7 mouse cellular contexts compared by ENCODE assay signal in genomic region chr3:51416364-51417134, GRCm38 (mm10). TPM values are rescaled to one million over a fixed set of nuclear protein-coding genes. Genes with fewer than 3 reads are reported as not detected.
DNase-seq lines count a peak whose midpoint lies in the region; ATAC-seq and TF ChIP-seq lines count a peak whose summit lies in the region.

No protein-coding gene starts in this region.

- TF ChIP-seq CTCF in Patski (IDR thresholded peaks at IDR 0.05): no peak
- no peak for TF ChIP-seq CTCF in forebrain, postnatal 0 days (IDR thresholded peaks at IDR 0.05; ENCODE audit: low read depth)

- peak overlapping the region; percentile 96 for H3K27ac ChIP-seq in forebrain, postnatal 0 days (ENCODE audit: low read depth, low read length)
- peak overlapping the region; percentile 66 for H3K27ac ChIP-seq in macrophage

- POLR2A ChIA-PET in Patski (lab: Charles Lee): interaction anchor here (0.7 kb wide), 3 partner anchors 40 to 782 kb away, joined by 3 to 4 read pairs (median 3); no protein-coding TSS in a partner anchor

- no peaks in the 10 kb centered on the region for H3K9me3 ChIP-seq in forebrain, postnatal 0 days (ENCODE audit: low read length)

- ATAC-seq in Patski: peak; percentile 44
- ATAC-seq in forebrain, postnatal 0 days: peak; percentile 59

- H3K4me3 ChIP-seq in forebrain, postnatal 0 days (ENCODE audit: low read depth, low read length): peak overlapping the region; percentile 93
- H3K4me3 ChIP-seq in macrophage (ENCODE audit: inconsistent target): peak overlapping the region; percentile 87

- H3K4me1 ChIP-seq in forebrain, postnatal 0 days (ENCODE audit: insufficient read depth): peaks cover 20% of the 10 kb centered on the region

- H3K4me2 ChIP-seq in forebrain, postnatal 0 days (ENCODE audit: low read depth): peak overlapping the region; percentile 81

- H3K79me2 ChIP-seq in macrophage (ENCODE audit: inconsistent target): peaks cover 63% of the 10 kb centered on the region

- WGBS in forebrain, postnatal 0 days: 1% methylated on average over 66 of the region's 68 CpGs
- under 1% methylated on average over 44 of the region's 68 CpGs for WGBS in macrophage (ENCODE audit: missing documents)

- CTCF ChIA-PET in Patski (lab: Charles Lee): no interaction called here

- peak overlapping the region; percentile 92 for H3K9ac ChIP-seq in forebrain, postnatal 0 days

- H3K27me3 ChIP-seq in Patski: no peaks in the 10 kb centered on the region
- no peaks in the 10 kb centered on the region for H3K27me3 ChIP-seq in forebrain, postnatal 0 days (ENCODE audit: insufficient read depth, low read length)

- no peaks in the 10 kb centered on the region for H3K36me3 ChIP-seq in forebrain, postnatal 0 days (ENCODE audit: insufficient read depth)
- no peaks in the 10 kb centered on the region for H3K36me3 ChIP-seq in macrophage (ENCODE audit: inconsistent target)

- in situ Hi-C loops in Patski (cut with MboI; ENCODE audit: low pct_unique_long_range_greater_than_20kb): no loop called here

- DNase-seq in Patski (ENCODE audit: low read depth, low spot score): no peak
- peak; percentile 40 for DNase-seq in cerebellum, adult 11 months
- DNase-seq in forebrain, postnatal 0 days: peak; percentile 49
- peak; percentile 61 for DNase-seq in heart, postnatal 4 days
- DNase-seq in layer of hippocampus, postnatal 14 days (ENCODE audit: low spot score in 2 of 2): peak; percentile 36 to 43
- peak; percentile 70 for DNase-seq in right cerebral cortex, postnatal 25 days

RNA-seq across cellular contexts. Expression of gene Naa15, which starts 1.6 kb away (rescaled TPM):
- polyA plus RNA-seq in Patski (2021) (65.0 TPM), macrophage (2018) (23.7 to 44.8 TPM (median 39.3 TPM) in 3 replicates)
- total RNA-seq in forebrain, postnatal 0 days (2014; rRNA removed): 28.3 and 36.9 TPM in 2 replicates
- 21.4 and 29.7 TPM in 2 replicates for polyA plus RNA-seq in forebrain, postnatal 0 days (2015; fragmentation: Nextera tagmentation; extraction: Ambion mirVana)
- 10 to 100 TPM; 62.3 to 65.8 TPM for total RNA-seq in heart, postnatal 4 days (2021)
- total RNA-seq in layer of hippocampus, postnatal 14 days (2021): 10 to 100 TPM; 41.8 to 46.9 TPM
- total RNA-seq in macrophage (2018; cell fraction: chromatin; rRNA removed): 100 to 1,000 TPM; 114 to 283 (median 163) TPM
- total RNA-seq in macrophage (2018; cell fraction: cytosol; rRNA removed): 10 to 100 TPM; 27.9 to 46.3 (median 34.9) TPM
- 100 to 1,000 TPM in 10 of 26 experiments, 10 to 100 TPM in 16; 60.5 to 158 (median 90.6) TPM for total RNA-seq in macrophage (2018; cell fraction: nucleus; rRNA removed)

RNA-seq across cellular contexts. Expression of gene Ndufc1, which starts 7.8 kb away (rescaled TPM):
- polyA plus RNA-seq in Patski (2021): 652 TPM
- 78.2 and 186 TPM in 2 replicates for total RNA-seq in forebrain, postnatal 0 days (2014; rRNA removed)
- 871 and 1,036 TPM in 2 replicates for polyA plus RNA-seq in forebrain, postnatal 0 days (2015; fragmentation: Nextera tagmentation; extraction: Ambion mirVana)
- 1,000 to 10,000 TPM; 1,091 to 1,121 TPM for total RNA-seq in heart, postnatal 4 days (2021)
- total RNA-seq in layer of hippocampus, postnatal 14 days (2021): 100 to 1,000 TPM; 357 to 360 TPM
- total RNA-seq in macrophage (2018; cell fraction: chromatin; rRNA removed): 10 to 100 TPM in 1 of 26 experiments, 1 to 10 TPM in 23, not detected in 2; 1.6 to 24.6 (median 4.6) TPM
- 100 to 1,000 TPM; 112 to 172 (median 144) TPM for total RNA-seq in macrophage (2018; cell fraction: cytosol; rRNA removed)
- 10 to 100 TPM in 20 of 26 experiments, 1 to 10 TPM in 6; 4.5 to 32.2 (median 15.8) TPM for total RNA-seq in macrophage (2018; cell fraction: nucleus; rRNA removed)
- polyA plus RNA-seq in macrophage (2018): 52.1 to 187 TPM (median 175 TPM) in 3 replicates

RNA-seq across cellular contexts. Expression of gene Mgarp, which starts 20.0 kb away (rescaled TPM):
- 0.85 TPM for polyA plus RNA-seq in Patski (2021)
- 0.54 and 0.67 TPM in 2 replicates for total RNA-seq in forebrain, postnatal 0 days (2014; rRNA removed)
- 0.42 and 0.53 TPM in 2 replicates for polyA plus RNA-seq in forebrain, postnatal 0 days (2015; fragmentation: Nextera tagmentation; extraction: Ambion mirVana)
- under 1 TPM; 0.45 to 0.95 TPM for total RNA-seq in heart, postnatal 4 days (2021)
- total RNA-seq in layer of hippocampus, postnatal 14 days (2021): not detected
- 1 to 10 TPM in 1 of 26 experiments, not detected in 25; 1.1 TPM for total RNA-seq in macrophage (2018; cell fraction: chromatin; rRNA removed)
- under 1 TPM in 1 of 26 experiments, not detected in 25; 0.11 TPM for total RNA-seq in macrophage (2018; cell fraction: cytosol; rRNA removed)
- total RNA-seq in macrophage (2018; cell fraction: nucleus; rRNA removed): not detected
- polyA plus RNA-seq in macrophage (2018): not detected in 3 replicates
